16 mouse cellular contexts compared by ENCODE assay signal in genomic region chr15:82268185-82268584, GRCm38 (mm10). TPM values are rescaled to one million over a fixed set of nuclear protein-coding genes. Genes with fewer than 3 reads are reported as not detected.
DNase-seq lines count a peak whose midpoint lies in the region; ATAC-seq and TF ChIP-seq lines count a peak whose summit lies in the region.
"Had no signal": no experiment of that assay in that cellular context is flagged by ENCODE, and none has a peak within 500 bp of the region (broad histone marks: within the 10 kb centered on the region; RNA-seq: fewer than 3 reads in every experiment).

No protein-coding gene starts in this region.

- H3K9ac ChIP-seq in heart, embryonic 12.5 days: peak overlapping the region; percentile 6; the same call in 1 of the 2 replicates
- peak overlapping the region; percentile 21 for H3K9ac ChIP-seq in neural tube, embryonic 14.5 days (replicated peaks; ENCODE audit: low read depth, low read length)

- H3K4me3 ChIP-seq in heart, embryonic 12.5 days: no peak overlapping the region
- H3K4me3 ChIP-seq in embryonic facial prominence, embryonic 10.5 days: no peak overlapping the region
- no peak overlapping the region for H3K4me3 ChIP-seq in layer of hippocampus, adult 2 months
- H3K4me3 ChIP-seq in neural tube, embryonic 14.5 days (ENCODE audit: low read depth, low read length): no peak overlapping the region
- H3K4me3 ChIP-seq: gastrocnemius, adult 2 months had no signal

- DNase-seq in heart, postnatal 4 days: no peak
- DNase-seq in embryonic facial prominence, embryonic 10.5 days (ENCODE audit: low spot score): peak; percentile 44
- DNase-seq in layer of hippocampus, adult 2 months (ENCODE audit: low spot score in 2 of 2): peak; percentile 63 to 67
- no peak for DNase-seq in kidney, postnatal 25 days
- no peak for DNase-seq in spleen, postnatal 10 days (ENCODE audit: low spot score in 2 of 2)
- DNase-seq: gastrocnemius, adult 2 months; lung, postnatal 10 days had no signal

- no peak for TF ChIP-seq CTCF in layer of hippocampus, adult 2 months (conservative IDR thresholded peaks at IDR 0.05)

- no peak overlapping the region for H3K4me2 ChIP-seq in heart, embryonic 12.5 days
- no peak overlapping the region for H3K4me2 ChIP-seq in neural tube, embryonic 14.5 days (ENCODE audit: low read depth, low read length)

- WGBS in heart, embryonic 12.5 days: 38% methylated on average over 3 of the region's 3 CpGs
- 34% methylated on average over 3 of the region's 3 CpGs for WGBS in embryonic facial prominence, embryonic 10.5 days
- 9% methylated on average over 3 of the region's 3 CpGs for WGBS in neural tube, embryonic 14.5 days

- no peak overlapping the region for H3K27ac ChIP-seq in heart, embryonic 12.5 days (ENCODE audit: poor library complexity, severe bottlenecking)
- H3K27ac ChIP-seq in embryonic facial prominence, embryonic 10.5 days (replicated peaks): 0 out of 2 replicates have a peak overlapping the region, but pooled peaks have one; percentile 8
- H3K27ac ChIP-seq in layer of hippocampus, adult 2 months: peak overlapping the region; percentile 78
- 0 out of 2 replicates have a peak overlapping the region, but pooled peaks have one; percentile 34 for H3K27ac ChIP-seq in neural tube, embryonic 14.5 days (ENCODE audit: low read depth, low read length)
- H3K27ac ChIP-seq: gastrocnemius, adult 2 months had no signal

- no peak for ATAC-seq in heart, embryonic 12.5 days (ENCODE audit: insufficient number of reproducible peaks, low FRiP score)
- ATAC-seq in neural tube, embryonic 14.5 days (ENCODE audit: low read depth): peak; percentile 30; the same call in 1 of the 2 replicates
- ATAC-seq in erythroid progenitor cell, adult 5-6 weeks (replicated peaks; ENCODE audit: low FRiP score, poor library complexity, severe bottlenecking): no peak
- ATAC-seq: activated CD4-positive, CD25-positive, alpha-beta regulatory T cell, adult 4 months; CD4-positive, CD25-positive, alpha-beta regulatory T cell, adult 4 months; intestine, embryonic 16.5 days had no signal

- H3K27me3 ChIP-seq in heart, embryonic 12.5 days (replicated peaks): peaks cover 23% of the 10 kb centered on the region
- peaks cover 37% of the 10 kb centered on the region for H3K27me3 ChIP-seq in embryonic facial prominence, embryonic 10.5 days (replicated peaks; ENCODE audit: low read depth, poor library complexity, severe bottlenecking)
- no peaks in the 10 kb centered on the region for H3K27me3 ChIP-seq in neural tube, embryonic 14.5 days (ENCODE audit: control insufficient read depth, insufficient read depth, low read length)

- H3K36me3 ChIP-seq in heart, embryonic 12.5 days: no peaks in the 10 kb centered on the region
- H3K36me3 ChIP-seq in embryonic facial prominence, embryonic 10.5 days (replicated peaks): no peaks in the 10 kb centered on the region
- no peaks in the 10 kb centered on the region for H3K36me3 ChIP-seq in neural tube, embryonic 14.5 days (ENCODE audit: control insufficient read depth, insufficient read depth, low read length)

- H3K9me3 ChIP-seq in heart, embryonic 12.5 days (replicated peaks): no peaks in the 10 kb centered on the region
- H3K9me3 ChIP-seq in embryonic facial prominence, embryonic 10.5 days: no peaks in the 10 kb centered on the region
- no peaks in the 10 kb centered on the region for H3K9me3 ChIP-seq in neural tube, embryonic 14.5 days (ENCODE audit: control insufficient read depth, low read length)

- peaks cover 22% of the 10 kb centered on the region for H3K4me1 ChIP-seq in heart, embryonic 12.5 days (replicated peaks)
- H3K4me1 ChIP-seq in embryonic facial prominence, embryonic 10.5 days: peaks cover 18% of the 10 kb centered on the region
- peaks cover 15% of the 10 kb centered on the region for H3K4me1 ChIP-seq in neural tube, embryonic 14.5 days (ENCODE audit: control insufficient read depth, insufficient read depth, low read length)

RNA-seq across cellular contexts. Expression of gene Sept3, which starts 6.5 kb away (rescaled TPM):
- 3.8 and 4.9 TPM in 2 replicates for polyA plus RNA-seq in heart, embryonic 12.5 days (2016; fragmentation: Nextera tagmentation; extraction: Ambion mirVana)
- total RNA-seq in heart, postnatal 4 days (2021): 1 to 10 TPM; 1.3 to 1.9 TPM
- 49.4 and 55.6 TPM in 2 replicates for polyA plus RNA-seq in embryonic facial prominence, embryonic 10.5 days (2016; fragmentation: Nextera tagmentation; extraction: Ambion mirVana)
- total RNA-seq in layer of hippocampus, adult 2 months (2021): 100 to 1,000 TPM; 652 to 661 TPM
- polyA plus RNA-seq in neural tube, embryonic 14.5 days (2014; fragmentation: Nextera tagmentation; extraction: Ambion mirVana): 395 and 439 TPM in 2 replicates
- not detected in 2 replicates for total RNA-seq in erythroid progenitor cell, adult 5-6 weeks (2015; ENCODE audit: low replicate concordance)
- total RNA-seq in erythroid progenitor cell, adult 5-6 weeks (2017; ENCODE audit: low replicate concordance): not detected in 2 replicates
- polyA plus RNA-seq: activated CD4-positive, CD25-positive, alpha-beta regulatory T cell, adult 4 months; CD4-positive, CD25-positive, alpha-beta regulatory T cell, adult 4 months had no signal

RNA-seq across cellular contexts. Expression of gene 1500009C09Rik, which starts 16.0 kb away (rescaled TPM):
- polyA plus RNA-seq in heart, embryonic 12.5 days (2016; fragmentation: Nextera tagmentation; extraction: Ambion mirVana): not detected in 2 replicates
- total RNA-seq in heart, postnatal 4 days (2021): not detected
- polyA plus RNA-seq in embryonic facial prominence, embryonic 10.5 days (2016; fragmentation: Nextera tagmentation; extraction: Ambion mirVana): not detected in 2 replicates
- total RNA-seq in layer of hippocampus, adult 2 months (2021): 100 to 1,000 TPM; 105 to 108 TPM
- 6.5 and 13.3 TPM in 2 replicates for polyA plus RNA-seq in neural tube, embryonic 14.5 days (2014; fragmentation: Nextera tagmentation; extraction: Ambion mirVana)
- total RNA-seq in erythroid progenitor cell, adult 5-6 weeks (2015; ENCODE audit: low replicate concordance): not detected in 2 replicates
- total RNA-seq in erythroid progenitor cell, adult 5-6 weeks (2017; ENCODE audit: low replicate concordance): not detected in 2 replicates
- total RNA-seq: common myeloid progenitor, adult 5-6 weeks; gastrocnemius, adult 2 months had no signal
- polyA plus RNA-seq: activated CD4-positive, CD25-positive, alpha-beta regulatory T cell, adult 4 months; CD4-positive, CD25-positive, alpha-beta regulatory T cell, adult 4 months; intestine, embryonic 16.5 days; stomach, embryonic 16.5 days had no signal

RNA-seq across cellular contexts. Expression of gene Cenpm, which starts 23.6 kb away (rescaled TPM):
- 57.9 and 67.0 TPM in 2 replicates for polyA plus RNA-seq in heart, embryonic 12.5 days (2016; fragmentation: Nextera tagmentation; extraction: Ambion mirVana)
- 10 to 100 TPM; 23.8 to 24.7 TPM for total RNA-seq in heart, postnatal 4 days (2021)
- 81.5 and 82.5 TPM in 2 replicates for polyA plus RNA-seq in embryonic facial prominence, embryonic 10.5 days (2016; fragmentation: Nextera tagmentation; extraction: Ambion mirVana)
- 1 to 10 TPM; 2.5 TPM for total RNA-seq in layer of hippocampus, adult 2 months (2021)
- polyA plus RNA-seq in neural tube, embryonic 14.5 days (2014; fragmentation: Nextera tagmentation; extraction: Ambion mirVana): 11.2 and 12.0 TPM in 2 replicates
- total RNA-seq in erythroid progenitor cell, adult 5-6 weeks (2015; ENCODE audit: low replicate concordance): 50.7 and 56.2 TPM in 2 replicates
- 11.6 and 36.7 TPM in 2 replicates for total RNA-seq in erythroid progenitor cell, adult 5-6 weeks (2017; ENCODE audit: low replicate concordance)
- total RNA-seq: gastrocnemius, adult 2 months had no signal

RNA-seq across cellular contexts. Expression of gene Wbp2nl, which starts 30.6 kb away (rescaled TPM):
- 0.35 and 0.66 TPM in 2 replicates for polyA plus RNA-seq in heart, embryonic 12.5 days (2016; fragmentation: Nextera tagmentation; extraction: Ambion mirVana)
- total RNA-seq in heart, postnatal 4 days (2021): under 1 TPM; 0.43 TPM
- polyA plus RNA-seq in embryonic facial prominence, embryonic 10.5 days (2016; fragmentation: Nextera tagmentation; extraction: Ambion mirVana): 0.14 TPM in 1 of 2 replicates, not detected in the other
- not detected for total RNA-seq in layer of hippocampus, adult 2 months (2021)
- 0.28 TPM in 1 of 2 replicates, not detected in the other for polyA plus RNA-seq in neural tube, embryonic 14.5 days (2014; fragmentation: Nextera tagmentation; extraction: Ambion mirVana)
- not detected in 2 replicates for total RNA-seq in erythroid progenitor cell, adult 5-6 weeks (2015; ENCODE audit: low replicate concordance)
- total RNA-seq in erythroid progenitor cell, adult 5-6 weeks (2017; ENCODE audit: low replicate concordance): not detected in 2 replicates
- total RNA-seq: common myeloid progenitor, adult 5-6 weeks; gastrocnemius, adult 2 months; left cerebral cortex, postnatal 36 days had no signal
- polyA plus RNA-seq: activated CD4-positive, CD25-positive, alpha-beta regulatory T cell, adult 4 months; CD4-positive, CD25-positive, alpha-beta regulatory T cell, adult 4 months had no signal

RNA-seq across cellular contexts. Expression of gene Tnfrsf13c, which starts 44.0 kb away (rescaled TPM):
- 0.09 TPM in 1 of 2 replicates, not detected in the other for polyA plus RNA-seq in heart, embryonic 12.5 days (2016; fragmentation: Nextera tagmentation; extraction: Ambion mirVana)
- total RNA-seq in heart, postnatal 4 days (2021): under 1 TPM; 0.36 to 0.41 TPM
- polyA plus RNA-seq in embryonic facial prominence, embryonic 10.5 days (2016; fragmentation: Nextera tagmentation; extraction: Ambion mirVana): 0.10 and 0.75 TPM in 2 replicates
- total RNA-seq in layer of hippocampus, adult 2 months (2021): under 1 TPM; 0.54 to 0.79 TPM
- 0.32 and 1.4 TPM in 2 replicates for polyA plus RNA-seq in neural tube, embryonic 14.5 days (2014; fragmentation: Nextera tagmentation; extraction: Ambion mirVana)
- 13.4 and 15.5 TPM in 2 replicates for total RNA-seq in erythroid progenitor cell, adult 5-6 weeks (2015; ENCODE audit: low replicate concordance)
- total RNA-seq in erythroid progenitor cell, adult 5-6 weeks (2017; ENCODE audit: low replicate concordance): 6.7 and 11.9 TPM in 2 replicates
- total RNA-seq: gastrocnemius, adult 2 months had no signal

Comparison
In these comparisons a context has a peak if more than half of its experiments do, and no peak if none do; other contexts are left out.
1. DNase-seq: peak in embryonic facial prominence, embryonic 10.5 days (single experiment) and layer of hippocampus, adult 2 months (2 of 2); none in heart, postnatal 4 days (single experiment), kidney, postnatal 25 days (0 of 2) and spleen, postnatal 10 days (0 of 2).
2. RNA of gene Sept3, which starts 6.5 kb away (total RNA-seq): 652 to 661 TPM in layer of hippocampus, adult 2 months; 1.3 to 1.9 TPM in heart, postnatal 4 days and not detected in erythroid progenitor cell, adult 5-6 weeks; every median in the first group is over 100 times any median in the second.
3. RNA of gene 1500009C09Rik, which starts 16.0 kb away (total RNA-seq): 105 to 108 TPM in layer of hippocampus, adult 2 months; not detected in heart, postnatal 4 days and not detected in erythroid progenitor cell, adult 5-6 weeks; every median in the first group is over 100 times any median in the second.